Mouse (Mus musculus) heart, adult 2 months (tissue): Measurements from ENCODE around the gene Asxl1.

Experiments
- CTCF ChIP-seq: fragments of 200-600 bp; IDR thresholded peaks from 2 replicates; pipeline ENCODE4 v1.8.1; 2022; ENCODE audit warnings: antibody characterized with exemption, mild to moderate bottlenecking, moderate library complexity
- EP300 ChIP-seq: fragments of 200-500 bp; IDR thresholded peaks from 2 replicates; pipeline ENCODE4 v1.6.1; 2011; ENCODE audit warnings: low read depth, low read length, control low read depth; ENCODE audit not compliant: insufficient read depth

GRCm38 (mm10) chr2:153425998-153426670, 80.5 kb downstream of the Asxl1 start:
- TF ChIP-seq EP300 (no peak), CTCF (no peak)
